Mouse (Mus musculus): ENCODE data around the gene Neurl1a.
A peak's percentile ranks its signal among the peaks of the same experiment; 100 is the strongest.

Gene Neurl1a

DNA sequence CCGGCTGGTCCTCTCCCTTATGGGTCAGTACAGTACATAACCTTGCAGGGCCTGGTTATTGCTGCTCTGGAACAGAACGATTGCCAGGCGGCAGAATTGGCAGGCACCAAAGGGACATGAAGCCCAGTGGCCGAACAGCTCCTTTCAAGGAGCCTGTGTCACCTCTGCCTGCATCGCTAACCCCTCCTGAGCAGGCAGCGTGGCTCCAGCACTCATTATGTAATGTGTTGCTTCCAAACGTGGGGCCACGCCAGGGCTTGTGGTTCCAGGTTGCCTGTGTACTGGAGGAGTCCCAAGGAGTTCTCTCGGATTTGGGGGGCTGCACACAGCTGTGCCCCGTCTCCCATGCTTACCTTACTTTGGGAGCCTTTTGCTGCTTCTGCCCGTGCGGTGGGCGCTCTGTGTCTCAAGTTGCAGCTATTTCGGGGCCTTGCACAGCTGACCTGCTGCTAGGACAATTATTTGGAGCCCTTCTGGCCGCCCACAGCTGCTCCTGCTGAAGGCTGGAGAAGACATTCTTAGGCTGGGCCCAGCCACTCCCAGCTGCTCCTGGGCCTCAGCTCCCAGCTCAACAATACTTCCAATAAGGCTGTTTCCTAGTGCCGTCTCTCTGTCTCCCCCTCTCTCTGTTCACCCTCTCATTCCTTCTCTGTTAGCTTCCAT is 70.4 kb downstream of the Neurl1a start:
- no peak for DNase-seq

DNA sequence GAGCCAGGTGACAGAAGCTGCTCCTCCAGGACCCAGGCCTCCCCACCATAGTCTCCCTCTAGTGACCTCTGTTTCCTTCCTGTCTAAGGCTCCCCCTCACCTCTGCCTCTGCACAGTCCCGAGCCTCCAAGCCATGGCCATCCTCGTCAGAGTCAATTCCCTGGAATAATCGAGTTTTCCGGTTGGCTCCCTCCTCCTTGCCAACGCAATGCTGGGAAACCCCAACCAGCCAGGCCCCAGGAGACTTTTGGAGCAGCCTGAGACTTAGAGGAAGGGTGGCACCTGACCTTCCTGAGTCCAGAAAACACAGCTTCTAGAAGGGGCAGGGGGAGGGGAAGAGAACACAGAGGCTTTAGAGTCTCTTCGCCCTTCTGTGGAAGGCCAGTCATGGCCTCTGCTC is 72.3 kb downstream of the Neurl1a start:
- DNase-seq, result no peak

DNA sequence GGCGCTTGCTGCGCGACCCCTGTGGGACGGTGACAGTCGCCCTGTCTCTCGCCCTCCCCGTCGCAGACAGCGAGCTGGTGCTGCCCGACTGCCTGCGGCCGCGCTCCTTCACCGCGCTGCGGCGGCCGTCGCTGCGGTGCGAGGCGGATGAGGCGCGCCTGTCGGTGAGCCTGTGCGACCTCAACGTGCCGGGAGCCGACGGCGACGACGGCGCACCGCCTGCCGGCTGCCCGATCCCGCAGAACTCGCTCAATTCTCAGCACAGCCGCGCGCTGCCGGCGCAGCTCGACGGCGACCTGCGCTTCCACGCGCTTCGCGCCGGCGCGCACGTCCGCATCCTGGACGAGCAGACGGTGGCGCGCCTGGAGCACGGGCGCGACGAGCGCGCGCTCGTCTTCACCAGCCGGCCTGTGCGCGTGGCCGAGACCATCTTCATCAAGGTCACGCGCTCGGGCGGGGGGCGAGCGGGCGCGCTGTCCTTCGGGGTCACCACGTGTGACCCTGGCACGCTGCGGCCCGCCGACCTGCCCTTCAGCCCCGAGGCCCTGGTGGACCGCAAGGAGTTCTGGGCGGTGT is 74.5 kb downstream of the Neurl1a start:
- DNase-seq, result no peak

DNA sequence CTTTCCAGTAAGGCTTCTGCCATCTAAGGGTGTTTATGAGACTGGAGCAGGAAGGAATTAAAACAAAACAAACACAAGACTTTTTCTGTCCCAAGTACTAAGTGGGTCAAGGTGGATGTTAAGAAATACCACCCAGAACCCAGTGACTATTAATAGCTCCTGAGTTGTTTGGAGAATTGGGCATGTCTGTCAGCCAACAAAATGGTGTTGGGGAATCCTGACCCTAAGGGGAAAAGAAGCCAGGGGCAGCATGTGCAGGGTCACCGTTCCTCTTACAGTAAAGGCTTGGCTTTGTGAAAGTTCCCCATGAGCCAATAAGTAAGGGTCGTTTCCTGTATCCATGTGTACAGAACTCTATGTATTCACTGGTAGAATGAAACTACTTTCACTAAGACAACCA is 76.4 kb downstream of the Neurl1a start:
- no peak for DNase-seq

DNA sequence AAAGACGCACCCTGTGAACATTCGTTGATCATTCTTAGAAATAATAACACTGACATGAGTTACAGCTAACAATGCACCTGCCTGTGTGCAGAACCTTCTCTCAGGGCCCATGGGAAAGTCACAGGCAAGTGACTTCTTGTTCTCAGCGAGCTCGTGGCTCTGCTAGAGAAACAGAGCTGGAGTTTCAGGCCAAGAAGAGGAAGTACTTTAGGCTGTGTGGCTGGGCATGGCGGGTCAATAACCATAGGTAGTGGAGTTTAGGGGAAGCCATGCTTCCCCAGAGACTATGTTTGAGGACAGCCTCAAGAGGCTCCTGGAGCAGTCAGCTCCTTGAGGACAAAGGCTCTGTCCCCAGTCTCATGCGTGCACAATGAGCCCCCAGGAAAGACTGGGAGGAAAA is 77.3 kb downstream of the Neurl1a start:
- no peak for DNase-seq

DNA sequence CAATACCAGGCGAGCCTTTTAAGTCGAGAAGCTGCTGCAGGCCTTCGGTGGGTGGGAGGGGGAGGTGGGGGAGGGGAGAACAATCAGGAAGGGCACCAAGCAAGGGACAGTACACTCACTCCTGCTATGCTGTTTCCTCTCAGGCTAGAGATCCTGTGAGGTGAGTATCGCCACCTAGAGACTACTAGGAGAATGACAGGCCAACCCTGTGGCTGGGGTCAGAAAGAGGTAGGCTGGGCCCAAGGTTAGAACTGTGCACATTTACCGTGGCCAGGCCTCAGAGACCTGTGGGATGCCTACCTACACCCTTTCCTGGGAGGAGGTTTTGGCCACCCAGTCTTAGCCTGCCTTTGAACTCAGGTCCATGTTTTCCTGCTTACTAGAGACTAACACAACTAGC is 81.0 kb downstream of the Neurl1a start:
- DNase-seq, result peak; percentile 24 to 29

DNA sequence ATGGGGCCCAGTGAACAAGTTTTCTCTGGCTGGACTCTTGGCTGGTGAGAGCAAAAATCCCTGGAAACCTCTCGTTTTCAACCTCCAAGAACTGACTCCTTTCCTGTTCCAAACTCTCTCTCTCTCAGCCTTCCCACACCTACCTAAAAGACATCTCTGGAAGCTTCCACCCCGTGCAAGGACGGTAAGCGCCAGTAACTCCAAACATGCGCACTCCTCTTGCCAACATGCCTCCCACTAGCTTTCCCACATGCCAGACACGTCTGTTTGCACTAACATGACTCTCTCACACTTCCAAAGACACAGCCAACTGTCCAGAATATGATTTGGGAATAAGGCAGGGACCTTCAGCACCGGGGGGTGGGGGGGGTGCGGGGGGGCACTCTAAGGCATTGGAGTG is 82.6 kb downstream of the Neurl1a start:
- DNase-seq, result no peak

DNA sequence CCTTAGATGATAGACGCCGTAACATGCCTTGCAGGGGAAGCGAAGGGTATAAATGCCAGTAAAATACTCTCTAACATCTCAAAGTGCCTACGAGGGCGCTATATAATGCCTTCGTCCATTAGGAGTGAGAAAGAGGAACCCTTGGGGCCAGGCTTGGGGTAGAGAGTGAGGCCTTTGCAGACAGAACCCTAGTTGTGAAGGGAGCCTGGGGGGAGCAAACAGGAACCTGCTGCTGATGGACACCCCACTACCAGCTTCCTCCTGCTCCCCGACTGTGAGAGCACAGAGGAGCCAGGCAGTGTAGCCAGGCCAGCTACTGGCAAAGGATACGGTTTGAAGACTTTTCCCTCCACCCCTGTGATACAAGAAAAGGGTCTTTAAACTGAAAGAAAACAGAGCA is 85.0 kb downstream of the Neurl1a start:
- no peak for DNase-seq

DNA sequence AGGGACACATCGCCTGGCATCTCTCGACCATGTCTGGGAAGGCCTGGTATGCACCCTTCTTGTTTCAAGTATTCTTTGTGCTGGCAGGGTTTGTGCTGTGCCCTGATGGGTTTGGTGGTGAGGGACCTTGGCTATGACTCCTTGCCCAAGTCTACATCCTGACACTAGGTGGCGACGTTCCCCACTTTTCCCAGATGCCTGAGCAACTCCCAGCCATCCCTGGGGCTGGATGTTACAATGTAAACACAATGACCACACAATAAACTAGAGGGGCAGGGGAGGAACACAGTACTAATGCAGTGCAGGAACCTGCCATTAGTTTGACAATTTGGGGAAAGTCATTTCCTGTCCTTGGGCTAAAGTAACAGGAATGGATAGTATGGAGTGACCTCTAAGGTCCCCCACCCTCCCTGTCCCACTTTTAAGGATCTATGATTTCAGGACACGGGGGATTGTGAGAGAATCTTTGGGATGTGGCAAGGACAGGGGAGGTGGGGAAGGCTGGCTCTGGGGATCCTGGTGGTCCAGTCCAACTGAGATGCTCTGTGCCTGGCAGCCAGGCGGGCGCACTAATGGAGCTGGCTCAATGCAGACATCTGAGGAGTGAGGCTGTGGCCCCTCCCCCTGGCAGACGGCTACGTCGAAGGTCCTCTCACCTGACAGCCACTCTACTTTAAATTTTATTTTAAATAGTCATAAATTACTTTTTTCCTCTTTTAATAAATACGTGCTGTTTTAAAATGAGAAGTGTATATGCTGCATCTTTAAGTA is 85.9 kb downstream of the Neurl1a start:
- peak; percentile 27 to 33 for DNase-seq

DNA sequence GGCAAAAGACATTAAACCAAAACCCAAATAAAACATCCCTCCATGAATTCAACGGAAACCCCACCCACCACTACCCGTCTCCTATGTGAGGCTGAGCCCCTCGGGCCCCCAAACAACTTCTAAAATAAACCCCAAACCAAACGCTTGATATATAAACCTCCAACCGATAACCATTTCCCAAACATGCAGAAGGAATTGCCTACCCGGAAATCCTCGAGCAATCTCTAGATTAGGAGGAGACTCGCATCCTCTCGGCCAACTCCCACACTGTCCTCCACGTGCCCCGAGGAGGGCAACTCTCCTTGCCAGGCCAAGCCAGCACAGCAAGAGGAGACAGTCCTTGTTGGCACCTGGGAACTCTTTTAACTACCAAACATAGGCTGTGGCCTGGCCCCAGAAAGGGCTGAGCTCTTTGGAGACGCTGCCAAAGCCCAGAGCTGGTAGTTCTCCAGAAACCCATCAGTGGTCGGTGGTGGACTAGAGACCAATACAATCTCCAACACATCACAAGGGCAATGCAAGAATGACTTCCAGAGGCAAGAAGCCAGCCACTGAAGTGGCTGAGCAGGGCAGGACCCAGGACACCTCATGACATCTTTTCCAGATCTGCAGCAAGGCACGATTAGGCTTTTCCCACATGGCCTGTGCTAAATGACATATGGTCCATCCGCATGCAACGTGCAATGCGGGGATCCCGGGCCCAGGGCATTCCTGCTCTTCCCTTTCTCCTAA is 87.6 kb downstream of the Neurl1a start:
- DNase-seq, result no peak

DNA sequence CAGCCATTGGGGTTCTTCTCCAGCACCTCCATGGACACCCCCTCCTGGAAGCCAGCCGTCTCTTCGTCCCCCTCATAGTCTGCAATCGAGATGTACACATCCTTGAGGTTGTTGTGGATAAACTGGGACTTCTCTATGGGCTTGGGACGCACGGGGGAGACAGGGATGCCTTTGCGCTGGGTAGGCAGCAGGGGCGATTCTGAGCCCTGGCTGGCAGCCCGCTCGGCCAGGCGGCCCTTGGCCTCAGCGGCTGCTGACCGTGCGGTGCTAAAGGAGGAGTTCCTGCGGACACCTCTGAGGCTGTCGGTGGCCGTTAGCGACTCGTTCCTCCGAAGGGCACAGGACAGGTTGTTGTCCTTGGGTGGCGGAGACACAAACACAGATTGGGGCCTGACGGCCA is 88.4 kb downstream of the Neurl1a start:
- no peak for DNase-seq

DNA sequence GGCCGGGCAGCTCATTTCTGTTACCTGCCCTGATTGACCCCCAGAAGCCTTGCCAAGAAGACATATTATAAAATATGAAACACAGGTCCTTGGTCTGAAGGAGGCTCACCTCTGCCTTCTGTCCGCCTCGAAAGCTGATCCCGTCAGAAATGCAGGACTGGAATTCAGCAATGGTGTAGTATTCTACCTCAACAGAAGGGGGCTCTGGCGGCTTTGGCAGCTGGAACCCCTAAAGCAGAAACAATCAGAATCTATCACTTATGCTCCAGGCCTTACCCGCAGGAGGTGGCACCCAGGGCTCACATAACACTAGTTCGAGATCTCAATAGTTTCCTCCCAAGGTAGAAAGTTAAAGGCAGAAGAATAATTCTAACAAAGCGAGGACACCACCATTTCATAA is 91.1 kb downstream of the Neurl1a start:
- no peak for DNase-seq

DNA sequence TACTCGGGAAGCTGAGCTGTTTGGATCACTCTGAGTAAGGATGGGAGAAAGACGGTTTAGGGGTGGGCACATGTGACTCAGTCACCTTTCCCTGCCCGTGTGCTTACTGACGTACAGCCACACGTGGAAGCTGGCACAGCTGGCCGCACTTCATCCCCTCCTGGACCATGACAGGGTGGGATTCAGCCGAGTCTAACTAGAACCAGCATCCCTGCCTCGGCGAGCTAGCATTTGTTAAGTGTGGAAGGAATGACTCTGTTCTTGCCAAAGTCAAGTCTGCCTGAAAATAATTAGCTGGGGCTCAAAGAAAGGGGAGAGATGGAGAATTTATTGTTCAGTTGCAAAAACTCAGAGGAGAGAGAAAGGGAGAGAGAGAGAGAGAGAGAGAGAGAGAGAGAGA is 91.9 kb downstream of the Neurl1a start:
- DNase-seq, result no peak

DNA sequence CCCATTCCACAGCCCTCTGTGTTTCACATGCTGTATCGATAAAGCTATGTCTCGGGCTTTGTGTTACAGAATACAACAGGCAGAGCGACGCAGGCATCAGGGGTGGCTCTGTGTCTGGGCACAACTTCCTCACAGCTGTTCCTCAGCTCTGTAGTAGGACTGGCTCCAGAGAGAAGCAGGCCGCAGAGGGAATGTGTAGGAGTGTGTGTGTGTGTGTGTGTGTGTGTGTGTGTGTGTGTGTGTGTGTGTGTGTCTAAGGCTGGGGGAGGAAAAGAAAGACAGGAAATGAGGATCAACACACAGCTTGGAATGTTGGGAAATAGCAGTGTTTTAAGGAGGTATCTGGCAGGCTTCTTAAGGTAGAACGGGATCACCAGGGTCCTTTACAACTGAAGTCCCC is 98.1 kb downstream of the Neurl1a start:
- no peak for DNase-seq

DNA sequence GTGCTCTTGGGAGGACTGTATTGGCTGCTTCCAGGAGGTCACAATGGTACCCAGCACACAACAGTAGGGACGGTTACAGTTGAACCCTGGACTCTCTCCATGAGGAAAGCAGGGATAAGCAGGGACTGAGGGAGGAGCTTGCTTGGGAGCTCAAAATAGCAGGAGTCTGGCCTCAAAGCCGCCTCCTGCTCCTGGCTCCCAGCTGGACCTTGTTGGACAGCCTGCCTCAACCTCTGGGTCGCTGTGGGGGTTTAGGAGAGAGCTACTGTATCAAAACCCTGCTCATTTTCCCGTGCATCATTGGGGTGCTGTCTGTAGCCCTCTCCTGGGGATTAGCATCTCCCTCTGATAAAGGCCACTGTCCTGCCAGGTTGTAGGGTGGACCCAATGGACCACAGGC is 100.8 kb downstream of the Neurl1a start:
- no peak for DNase-seq

DNA sequence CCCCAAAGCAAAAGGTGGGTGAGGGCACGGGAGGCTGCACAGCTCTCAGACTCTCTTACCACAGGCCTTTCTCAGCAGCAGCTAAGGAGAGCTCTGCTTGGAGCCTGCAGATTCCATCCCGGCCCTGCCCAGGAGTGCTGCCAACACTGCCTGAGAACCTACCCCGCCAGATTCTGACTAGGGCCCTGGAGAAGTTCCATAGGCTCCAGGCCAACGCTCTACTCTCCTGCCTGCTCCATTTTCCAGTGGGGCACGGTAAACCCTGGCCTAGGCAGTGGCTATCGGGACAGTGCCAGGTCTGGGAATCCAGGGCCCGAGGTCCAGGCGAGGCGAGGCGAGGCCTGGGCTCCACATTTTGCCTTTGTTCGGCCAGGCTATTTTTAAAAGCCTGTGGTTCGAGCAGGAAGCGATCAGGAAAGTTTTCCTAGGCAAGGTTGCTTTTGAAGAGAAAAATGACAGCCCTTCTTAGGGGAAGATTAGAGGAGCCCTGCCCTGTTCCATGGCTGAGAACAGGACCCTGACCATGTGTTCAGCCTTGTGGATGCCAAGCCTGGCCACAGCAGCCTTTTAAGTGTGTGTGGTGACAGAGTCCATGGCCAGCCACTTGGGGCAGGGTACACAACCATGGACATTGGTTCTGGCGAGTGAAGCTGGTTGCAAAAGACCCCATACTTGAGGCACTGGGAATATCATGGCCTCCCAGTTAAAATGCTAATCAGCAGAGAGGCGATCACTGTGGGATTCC is 101.3 kb downstream of the Neurl1a start:
- no peak for DNase-seq

DNA sequence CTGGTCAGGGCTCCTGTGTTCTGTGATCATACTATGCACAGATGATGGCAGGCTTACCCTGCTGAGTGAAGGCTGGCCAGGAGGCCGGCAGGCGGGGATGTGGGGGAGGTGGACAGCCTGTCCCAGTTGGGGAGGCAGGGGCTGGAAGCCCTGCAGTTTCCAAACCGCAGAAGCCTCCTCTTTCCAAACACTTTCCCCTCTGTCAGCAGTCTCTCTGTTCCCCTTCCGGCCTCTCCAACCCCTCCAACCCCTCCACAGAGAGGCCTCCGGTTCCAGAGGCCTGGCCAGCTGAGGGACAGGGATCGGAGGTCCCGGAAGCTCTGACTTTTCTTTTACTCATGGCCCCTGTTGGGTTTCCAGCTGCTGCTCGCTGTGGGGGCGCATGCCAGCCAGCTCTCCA is 102.3 kb downstream of the Neurl1a start:
- no peak for DNase-seq

DNA sequence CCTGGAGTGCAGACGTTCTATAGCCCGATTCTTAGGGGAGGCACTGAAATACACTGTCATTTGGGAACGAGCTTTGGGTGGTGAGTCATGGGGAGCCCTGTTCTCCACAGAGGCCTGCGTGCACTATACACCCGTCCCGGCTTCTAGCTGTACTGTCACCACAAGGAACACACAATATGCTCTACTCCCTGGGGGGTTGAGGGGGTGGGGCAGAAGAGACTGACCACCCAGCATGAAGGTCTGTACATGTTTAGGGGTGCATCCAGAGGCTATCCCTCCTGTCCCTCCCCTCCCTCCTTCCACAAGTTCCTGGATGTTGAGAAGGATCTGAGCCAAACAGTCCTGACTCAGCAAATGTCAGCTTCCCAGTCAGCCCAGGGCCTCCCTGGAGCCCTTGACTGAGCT is 103.4 kb downstream of the Neurl1a start:
- DNase-seq, result no peak

DNA sequence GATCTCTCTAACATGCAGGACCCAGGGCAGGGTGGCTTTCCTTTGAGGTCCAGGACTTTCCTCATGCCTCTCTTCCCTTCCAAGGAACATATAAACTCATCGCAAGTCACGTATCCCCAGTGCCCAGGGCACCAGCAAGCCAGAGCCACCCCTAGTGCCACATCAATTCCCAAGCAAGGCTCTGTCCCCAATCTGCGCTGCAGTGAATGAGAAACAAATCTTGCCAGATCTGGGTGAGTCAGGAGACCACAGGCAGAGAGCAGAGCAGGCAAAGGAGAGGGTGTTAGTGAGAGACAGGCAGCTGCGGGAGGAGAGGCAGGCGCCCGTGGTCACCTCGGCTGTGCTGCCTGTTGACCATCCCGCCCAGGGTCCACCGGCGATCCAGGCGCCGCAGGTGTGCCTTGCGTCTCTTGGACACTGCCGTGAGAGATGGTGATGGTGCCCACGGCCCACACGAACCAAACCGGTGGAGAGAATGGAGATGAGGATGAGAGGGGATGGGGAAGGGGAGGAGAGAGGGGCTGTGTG is 104.1 kb downstream of the Neurl1a start:
- no peak for DNase-seq

DNA sequence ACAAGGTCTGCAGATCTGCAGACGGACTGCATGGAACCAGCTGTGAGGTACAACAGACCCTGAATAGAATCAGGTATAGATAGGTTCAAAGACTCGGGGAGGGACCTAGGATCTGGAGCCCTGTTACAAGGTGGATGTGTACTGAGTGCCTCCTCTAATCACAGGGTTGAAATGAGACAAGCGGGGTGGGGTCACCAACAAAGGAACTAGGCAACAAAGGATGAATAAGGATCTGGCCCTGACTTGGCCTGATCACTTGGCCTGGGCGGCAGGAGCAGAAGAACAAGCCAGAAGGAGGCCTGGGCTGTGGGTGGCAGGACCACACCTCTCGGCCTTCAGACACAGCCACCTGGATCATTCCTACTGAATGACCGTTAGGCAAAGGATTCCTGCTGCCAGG is 107.0 kb downstream of the Neurl1a start:
- DNase-seq, result no peak

DNA sequence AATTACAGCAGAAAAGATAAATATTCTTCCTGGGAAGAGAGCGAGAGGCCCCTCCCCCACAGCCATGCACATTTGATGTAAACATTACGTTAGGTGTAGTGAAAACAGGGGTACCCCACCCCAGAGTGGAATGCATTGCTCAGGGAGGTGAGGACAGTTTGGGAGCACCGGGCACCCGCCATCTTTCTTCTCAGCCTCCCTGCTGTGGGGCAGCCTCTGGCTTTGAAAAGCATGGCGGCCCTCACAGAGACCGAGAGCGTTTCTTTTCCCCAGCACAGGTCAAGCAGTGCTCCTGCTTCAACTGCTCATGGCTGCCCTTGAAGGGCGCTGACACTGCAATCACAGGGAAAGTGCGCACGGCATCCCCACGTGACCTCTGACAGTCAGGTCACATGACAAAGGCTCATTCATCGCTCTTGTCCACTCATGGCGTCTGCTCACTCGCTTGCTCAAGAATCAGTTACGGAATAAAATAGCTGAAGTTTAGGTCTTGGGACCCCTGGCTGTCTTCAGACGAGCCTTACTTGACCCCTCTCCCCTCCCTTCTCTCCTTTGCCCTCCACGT is 108.3 kb downstream of the Neurl1a start:
- no peak for DNase-seq

All from thymus, postnatal 36 days (tissue).